Mouse (Mus musculus) myocyte (in vitro differentiated cells): ENCODE measurements around the gene Vmn1r89.

Experiments used
- E2F4 ChIP-seq: IDR thresholded peaks from one replicate; pipeline ENCODE4 v1.6.1; 2011; ENCODE audit warnings: mild to moderate bottlenecking, control low read depth, moderate library complexity; ENCODE audit not compliant: insufficient read depth
- MAX ChIP-seq: IDR thresholded peaks from one replicate; pipeline ENCODE4 v1.6.1; 2011; ENCODE audit warnings: low read depth, mild to moderate bottlenecking, control low read depth
- POLR2A ChIP-seq: IDR thresholded peaks from one replicate; pipeline ENCODE4 v1.6.1; 2011; ENCODE audit warnings: low read depth, mild to moderate bottlenecking, control low read depth, moderate library complexity; ENCODE audit not compliant: insufficient read length
- POLR2AphosphoS2 ChIP-seq: IDR thresholded peaks from one replicate; pipeline ENCODE4 v1.6.1; 2011; ENCODE audit warnings: low read depth, control low read depth; ENCODE audit not compliant: insufficient read length
- TCF12 ChIP-seq: IDR thresholded peaks from one replicate; pipeline ENCODE4 v1.6.1; 2011; ENCODE audit warnings: mild to moderate bottlenecking, control low read depth; ENCODE audit not compliant: poor library complexity, insufficient read depth, severe bottlenecking

GRCm38 (mm10) chr7:13268749-13269260, 56.0 kb downstream of the Vmn1r89 start:
- TF ChIP-seq POLR2AphosphoS2 (no peak), POLR2A (no peak), MAX (no peak), E2F4 (no peak), TCF12 (no peak)
